Mouse (Mus musculus) small intestine, adult 2 months (tissue): ENCODE results near the gene Ssbp2. TPM values are rescaled to one million over a fixed set of nuclear protein-coding genes. Genes with fewer than 3 reads are reported as not detected.
A peak's percentile ranks its signal among the peaks of the same experiment; 100 is the strongest.

Experiments
- H3K27ac ChIP-seq: fragments of 200-500 bp; 2 replicates; pipeline ENCODE4 v1.5.1; 2012; ENCODE audit warnings: low read depth, low read length, control low read depth, inconsistent platforms; ENCODE audit not compliant: insufficient read depth
- H3K27me3 ChIP-seq: fragments of 200-500 bp; 2 replicates; pipeline ENCODE4 v1.6.1; 2012; ENCODE audit warnings: mild to moderate bottlenecking, moderate library complexity, low read length, inconsistent platforms; ENCODE audit not compliant: control insufficient read depth, insufficient read depth
- H3K36me3 ChIP-seq: fragments of 200-500 bp; 2 replicates; pipeline ENCODE4 v1.6.1; 2012; ENCODE audit warnings: mild to moderate bottlenecking, low read length, control low read depth, inconsistent platforms; ENCODE audit not compliant: control insufficient read depth, insufficient read depth
- H3K4me1 ChIP-seq: fragments of 200-500 bp; 2 replicates; pipeline ENCODE4 v1.6.1; 2012; ENCODE audit warnings: low read length, inconsistent platforms, mixed read lengths; ENCODE audit not compliant: control insufficient read depth, insufficient read depth, insufficient read length
- H3K4me3 ChIP-seq: fragments of 200-500 bp; 2 replicates; pipeline ENCODE4 v1.5.1; 2012; ENCODE audit warnings: low read depth, mild to moderate bottlenecking, control low read depth, inconsistent platforms, low read length, moderate library complexity
- CTCF ChIP-seq: fragments of 200-500 bp; IDR thresholded peaks from 2 replicates; pipeline ENCODE4 v1.5.1; 2012; ENCODE audit warnings: low read depth, mild to moderate bottlenecking, control low read depth, inconsistent platforms, low read length, moderate library complexity, mixed read lengths; ENCODE audit not compliant: insufficient replicate concordance, insufficient read length; ENCODE audit errors: extremely low read depth
- POLR2A ChIP-seq: fragments of 200-500 bp; IDR thresholded peaks from 2 replicates; pipeline ENCODE4 v1.6.1; 2012; ENCODE audit warnings: low read depth, mild to moderate bottlenecking, control low read depth, inconsistent platforms, low read length, moderate library complexity
- WGBS: fragments of 180-500 bp; shearing (Covaris S2); methylation state at CpG from one replicate; pipeline ENCODE4 v1.1.7; 2018; 5-methylcytosine and 5-hydroxymethylcytosine counted together
- polyA plus RNA-seq: library from polyadenylated mRNA; depleted of rRNA; stranded (reverse); fragments of >200 nt; gene quantifications from 2 replicates; pipeline ENCODE4 v1.2.3, GENCODE M21; 2012

Gene Ssbp2
- polyA plus RNA-seq, 1 experiment, result 4.2 TPM

DNA sequence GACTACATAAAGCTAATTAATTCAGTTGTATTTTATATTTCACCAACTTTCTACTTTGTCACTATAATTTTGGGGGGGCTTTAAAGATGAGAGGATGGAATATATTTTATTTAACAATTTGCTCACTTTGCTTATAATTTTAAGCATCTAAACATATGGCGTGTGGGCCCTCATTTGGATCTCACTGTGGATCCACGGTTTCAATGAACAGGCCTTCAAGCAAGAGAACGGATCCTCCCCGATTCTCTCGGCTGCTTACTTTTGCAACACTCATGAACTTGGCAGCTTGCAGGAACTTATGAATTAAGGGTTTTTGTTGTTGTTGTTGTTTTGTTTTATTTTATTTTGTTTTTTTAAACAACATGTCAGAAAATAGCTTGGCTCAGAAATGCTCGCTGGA lies 259.4 kb downstream of the Ssbp2 start:
- Histone ChIP-seq H3K4me1 (peaks cover 9% of the 10 kb centered on the region), H3K27ac (no peak overlapping the region), H3K27me3 (no peaks in the 10 kb centered on the region), H3K36me3 (no peaks in the 10 kb centered on the region), H3K4me3 (no peak overlapping the region)
- 87% methylated on average over 6 of the region's 6 CpGs for WGBS
- TF ChIP-seq POLR2A (no peak), CTCF (no peak)

DNA sequence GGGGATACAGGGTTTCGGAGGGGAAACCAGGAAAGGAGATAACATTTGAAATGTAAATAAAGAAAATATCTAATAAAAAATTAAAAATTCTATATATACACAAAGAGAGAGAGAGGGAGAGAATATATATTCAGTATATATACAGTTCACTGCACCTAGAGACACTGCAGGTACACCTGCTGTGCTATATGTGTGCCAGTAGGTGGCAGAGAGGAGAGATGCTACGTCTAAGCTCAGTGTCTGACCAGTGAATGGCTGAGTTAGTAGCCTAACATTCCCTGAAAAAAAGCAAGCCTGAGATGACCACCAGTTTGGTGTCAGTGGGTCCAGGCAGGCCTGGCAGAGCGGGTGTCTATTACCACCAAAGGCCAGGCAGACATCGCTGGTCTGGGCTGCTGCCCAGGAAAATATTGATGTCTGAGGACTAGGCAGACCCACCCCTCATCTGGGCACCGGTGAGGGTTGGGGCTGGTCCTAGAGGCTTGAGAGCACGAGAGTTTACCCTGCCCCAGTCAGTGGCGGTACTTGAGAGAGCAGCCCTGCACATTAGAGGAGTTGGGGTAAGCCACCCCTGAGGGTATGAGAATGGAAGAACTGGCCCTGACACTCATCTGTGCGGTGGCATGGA lies 263.1 kb downstream of the Ssbp2 start:
- Histone ChIP-seq H3K27me3 (no peaks in the 10 kb centered on the region), H3K4me1 (peaks cover 9% of the 10 kb centered on the region), H3K4me3 (no peak overlapping the region), H3K36me3 (no peaks in the 10 kb centered on the region), H3K27ac (no peak overlapping the region)
- 62% methylated on average over 8 of the region's 8 CpGs for WGBS
- TF ChIP-seq POLR2A, result no peak
- TF ChIP-seq CTCF, result no peak

DNA sequence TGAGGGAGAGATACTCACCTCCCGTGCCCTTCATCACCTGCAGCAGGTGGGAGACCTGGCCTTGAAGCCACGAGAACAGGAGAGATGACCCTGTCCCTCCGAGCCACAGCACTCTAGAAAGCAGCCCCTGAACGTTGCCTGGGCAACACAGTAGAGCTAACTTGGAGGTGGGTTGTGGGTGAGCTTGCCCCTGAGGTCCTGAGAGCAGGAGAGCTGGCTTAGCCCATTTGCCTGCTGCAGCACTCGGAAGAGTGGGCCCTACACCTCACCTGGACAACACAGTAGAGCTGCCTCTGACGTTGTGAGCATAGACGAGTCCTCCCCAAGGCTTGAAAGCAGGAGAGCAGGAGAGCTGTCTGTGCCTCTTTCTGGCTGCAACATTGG lies 263.6 kb downstream of the Ssbp2 start:
- Histone ChIP-seq H3K27ac (peak overlapping the region; percentile 24; the same call in 1 of the 2 replicates), H3K27me3 (no peaks in the 10 kb centered on the region), H3K4me1 (peaks cover 9% of the 10 kb centered on the region), H3K36me3 (no peaks in the 10 kb centered on the region), H3K4me3 (no peak overlapping the region)
- WGBS, result 77% methylated on average over 7 of the region's 7 CpGs
- TF ChIP-seq POLR2A (no peak), CTCF (no peak)

DNA sequence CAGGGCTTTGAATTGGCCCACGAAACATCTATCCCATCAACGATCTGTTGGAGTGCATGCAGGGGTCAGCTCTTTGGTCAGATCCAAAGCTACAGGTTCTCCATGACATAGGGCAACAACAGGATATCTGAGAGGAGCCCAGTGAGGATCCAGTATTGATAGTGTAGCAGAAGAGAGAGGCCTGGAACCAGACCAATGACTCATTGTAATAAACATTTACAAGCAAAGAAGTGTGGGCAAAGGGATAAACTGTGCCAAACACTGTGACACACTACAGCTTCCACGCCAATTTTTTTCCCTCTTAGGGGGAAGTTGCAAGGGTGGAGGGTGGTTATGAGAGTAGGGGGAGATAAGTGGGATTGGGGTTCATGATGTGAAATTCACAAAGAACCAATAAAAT lies 264.1 kb downstream of the Ssbp2 start:
- Histone ChIP-seq H3K27ac (peak overlapping the region; percentile 24; the same call in 1 of the 2 replicates), H3K4me1 (peaks cover 9% of the 10 kb centered on the region), H3K36me3 (no peaks in the 10 kb centered on the region), H3K27me3 (no peaks in the 10 kb centered on the region), H3K4me3 (no peak overlapping the region)
- 62% methylated on average over 3 of the region's 3 CpGs for WGBS
- no peak for TF ChIP-seq POLR2A

DNA sequence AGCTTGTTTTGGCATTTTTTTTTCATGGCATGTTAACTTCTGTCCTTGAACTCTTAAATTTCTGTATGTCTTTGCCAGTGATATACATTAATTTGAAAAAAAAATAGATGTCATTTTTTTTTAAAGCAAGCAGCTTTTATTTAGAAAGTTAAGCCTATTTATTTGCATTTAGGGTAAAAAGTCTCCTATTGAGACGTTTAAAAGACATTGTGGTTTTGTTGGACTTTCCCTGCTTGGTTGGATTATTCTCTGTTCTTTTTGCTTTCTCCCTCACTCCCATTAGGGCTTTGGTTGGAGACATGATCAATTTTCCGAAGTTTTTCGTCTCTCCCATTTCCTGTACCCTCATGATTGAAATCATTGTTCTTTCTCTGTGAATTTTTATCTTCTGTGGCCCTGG lies 265.0 kb downstream of the Ssbp2 start:
- WGBS, result 69% methylated on average over 3 of the region's 3 CpGs
- Histone ChIP-seq H3K4me1 (peaks cover 9% of the 10 kb centered on the region), H3K36me3 (no peaks in the 10 kb centered on the region), H3K27me3 (no peaks in the 10 kb centered on the region), H3K27ac (no peak overlapping the region), H3K4me3 (no peak overlapping the region)
- no peak for TF ChIP-seq CTCF
- TF ChIP-seq POLR2A, result no peak

DNA sequence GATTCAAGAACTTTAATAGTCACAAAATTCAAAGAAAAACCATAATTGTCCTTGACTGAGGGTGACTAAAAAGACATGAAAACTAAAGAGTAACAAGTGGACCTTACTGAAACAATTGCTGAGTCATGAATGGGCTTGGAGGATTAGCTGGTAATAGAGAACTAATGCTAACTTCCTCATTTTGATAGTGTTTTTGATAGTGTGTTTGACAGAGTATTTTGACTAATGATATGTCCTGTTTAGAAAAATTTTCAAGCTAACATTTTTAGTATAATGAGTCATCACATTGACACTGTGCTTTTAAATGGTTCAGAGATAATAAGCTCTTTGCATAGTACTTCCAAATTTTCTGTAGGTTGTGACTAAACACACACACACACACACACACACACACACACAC lies 267.8 kb downstream of the Ssbp2 start:
- no peak overlapping the region for H3K4me3 ChIP-seq
- TF ChIP-seq CTCF (no peak), POLR2A (no peak)

DNA sequence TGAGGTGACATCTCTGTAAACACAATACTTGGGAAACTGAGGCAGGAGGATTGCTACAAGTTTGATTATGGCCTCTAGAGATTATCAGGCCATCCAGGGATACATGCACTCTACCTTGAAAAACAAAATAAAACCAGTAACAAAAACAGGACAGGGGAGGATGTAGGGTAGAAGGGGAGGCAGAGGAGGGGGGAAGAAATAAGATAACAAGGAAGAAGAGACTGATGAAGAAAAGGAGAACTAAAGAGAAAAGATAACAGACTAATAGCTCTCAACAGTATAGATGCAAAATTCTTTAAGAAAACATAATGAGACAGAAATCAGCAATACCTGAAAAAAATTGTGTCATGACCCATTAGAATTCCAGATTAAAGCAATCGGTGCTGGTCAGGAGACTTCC lies 277.1 kb downstream of the Ssbp2 start:
- Histone ChIP-seq H3K4me1 (peaks cover 3% of the 10 kb centered on the region; the same call in 1 of the 2 replicates), H3K27me3 (no peaks in the 10 kb centered on the region), H3K4me3 (no peak overlapping the region), H3K36me3 (no peaks in the 10 kb centered on the region), H3K27ac (no peak overlapping the region)
- TF ChIP-seq CTCF (no peak), POLR2A (no peak)
- WGBS, result 94% methylated on average over 1 of the region's 1 CpGs

More for the DNA sequence above, 267.8 kb downstream of the Ssbp2 start:
- Histone ChIP-seq H3K4me1 (peaks cover 9% of the 10 kb centered on the region), H3K27me3 (no peaks in the 10 kb centered on the region), H3K36me3 (no peaks in the 10 kb centered on the region), H3K27ac (no peak overlapping the region)

DNA sequence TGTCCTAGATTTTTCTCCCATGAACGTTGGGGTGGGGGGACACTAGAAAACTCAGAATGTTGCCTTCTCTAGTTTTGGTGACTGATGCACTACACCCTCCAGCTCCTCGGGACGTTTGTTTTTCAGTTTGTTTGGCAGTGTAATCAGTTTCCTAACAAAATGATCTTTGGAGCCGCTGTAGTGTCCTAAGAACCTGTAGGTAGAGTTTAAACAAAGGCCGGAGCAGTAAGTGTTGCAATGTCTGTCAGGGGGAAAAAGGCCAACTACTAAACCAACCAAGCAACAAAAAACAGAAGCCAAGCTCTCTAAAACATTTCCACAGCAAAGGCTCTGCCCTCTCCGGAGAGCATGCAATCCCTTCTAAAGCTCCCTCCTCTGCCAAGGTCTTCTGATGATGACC lies 280.8 kb downstream of the Ssbp2 start:
- no peak for TF ChIP-seq POLR2A
- no peak for TF ChIP-seq CTCF
- peak overlapping the region; percentile 30; the same call in 1 of the 2 replicates for H3K27ac ChIP-seq
- H3K4me3 ChIP-seq, result peak overlapping the region; percentile 82
- H3K27me3 ChIP-seq, result no peaks in the 10 kb centered on the region
- peaks cover 3% of the 10 kb centered on the region; the same call in 1 of the 2 replicates for H3K4me1 ChIP-seq
- H3K36me3 ChIP-seq, result no peaks in the 10 kb centered on the region
- WGBS, result 29% methylated on average over 6 of the region's 6 CpGs
